Comparison of ENCODE assay signal across 8 mouse cellular contexts in the genomic region with DNA sequence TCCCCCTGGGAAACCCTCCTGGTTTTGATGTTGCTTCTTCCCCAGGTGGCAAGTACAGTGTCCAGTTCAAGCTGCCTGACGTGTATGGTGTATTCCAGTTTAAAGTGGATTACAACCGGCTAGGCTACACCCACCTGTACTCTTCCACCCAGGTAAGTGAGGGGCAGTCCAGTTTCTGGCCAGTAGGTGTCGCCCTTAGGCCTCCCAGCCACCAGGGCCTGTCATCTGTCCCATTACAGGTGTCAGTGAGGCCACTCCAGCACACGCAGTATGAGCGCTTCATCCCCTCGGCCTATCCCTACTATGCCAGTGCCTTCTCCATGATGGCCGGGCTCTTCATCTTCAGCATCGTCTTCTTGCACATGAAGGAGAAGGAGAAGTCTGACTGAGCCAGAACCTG. TPM values are rescaled to one million over a fixed set of nuclear protein-coding genes. Genes with fewer than 3 reads are reported as not detected.
DNase-seq lines count a peak whose midpoint lies in the region; ATAC-seq and TF ChIP-seq lines count a peak whose summit lies in the region.

No protein-coding gene starts in this region.

- no peak overlapping the region for H3K4me2 ChIP-seq in forebrain, embryonic 11.5 days (ENCODE audit: low read depth, low read length, severe bottlenecking)
- no peak overlapping the region for H3K4me2 ChIP-seq in heart, postnatal 0 days (ENCODE audit: low read depth, low read length)
- no peak overlapping the region for H3K4me2 ChIP-seq in midbrain, embryonic 12.5 days (replicated peaks)

- no peaks in the 10 kb centered on the region for H3K9me3 ChIP-seq in forebrain, embryonic 11.5 days (ENCODE audit: control insufficient read depth, low read length)
- no peaks in the 10 kb centered on the region for H3K9me3 ChIP-seq in forebrain, embryonic 10.5 days
- H3K9me3 ChIP-seq in heart, postnatal 0 days (replicated peaks; ENCODE audit: control insufficient read depth, low read length) = no peaks in the 10 kb centered on the region
- H3K9me3 ChIP-seq in midbrain, embryonic 12.5 days = no peaks in the 10 kb centered on the region

- no peak for TF ChIP-seq EP300 in heart, postnatal 0 days (IDR thresholded peaks at IDR 0.05; ENCODE audit: low read depth)

- WGBS in forebrain, embryonic 11.5 days = 68% methylated on average over 8 of the region's 8 CpGs
- 68% methylated on average over 8 of the region's 8 CpGs for WGBS in forebrain, embryonic 10.5 days
- WGBS in heart, postnatal 0 days = 36% methylated on average over 8 of the region's 8 CpGs
- WGBS in midbrain, embryonic 12.5 days = 71% methylated on average over 8 of the region's 8 CpGs

- H3K4me1 ChIP-seq in forebrain, embryonic 11.5 days (replicated peaks; ENCODE audit: control insufficient read depth, insufficient read depth, low read length) = no peaks in the 10 kb centered on the region
- 0 out of 2 replicates have a peak, but pooled peaks cover under 1% of the 10 kb centered on the region for H3K4me1 ChIP-seq in forebrain, embryonic 10.5 days
- no peaks in the 10 kb centered on the region for H3K4me1 ChIP-seq in heart, postnatal 0 days (ENCODE audit: control insufficient read depth, insufficient read depth)
- 0 out of 2 replicates have a peak, but pooled peaks cover 1% of the 10 kb centered on the region for H3K4me1 ChIP-seq in midbrain, embryonic 12.5 days

- H3K36me3 ChIP-seq in forebrain, embryonic 11.5 days (ENCODE audit: control insufficient read depth, insufficient read depth, low read length) = peaks cover 5% of the 10 kb centered on the region; the same call in 1 of the 2 replicates
- H3K36me3 ChIP-seq in forebrain, embryonic 10.5 days (replicated peaks) = peaks cover 100% of the 10 kb centered on the region
- peaks cover 85% of the 10 kb centered on the region for H3K36me3 ChIP-seq in heart, postnatal 0 days (replicated peaks; ENCODE audit: control insufficient read depth, insufficient read depth, low read length)
- H3K36me3 ChIP-seq in midbrain, embryonic 12.5 days = peaks cover 96% of the 10 kb centered on the region

- H3K27me3 ChIP-seq in forebrain, embryonic 11.5 days (ENCODE audit: control insufficient read depth, insufficient read depth, low read length) = no peaks in the 10 kb centered on the region
- no peaks in the 10 kb centered on the region for H3K27me3 ChIP-seq in forebrain, embryonic 10.5 days (ENCODE audit: poor library complexity, severe bottlenecking)
- H3K27me3 ChIP-seq in heart, postnatal 0 days (ENCODE audit: control insufficient read depth, insufficient read depth, low read length) = no peaks in the 10 kb centered on the region
- H3K27me3 ChIP-seq in midbrain, embryonic 12.5 days = no peaks in the 10 kb centered on the region

- H3K4me3 ChIP-seq in forebrain, embryonic 11.5 days (ENCODE audit: low read depth, low read length) = no peak overlapping the region
- H3K4me3 ChIP-seq in forebrain, embryonic 10.5 days = no peak overlapping the region
- H3K4me3 ChIP-seq in heart, postnatal 0 days (ENCODE audit: low read depth, low read length) = no peak overlapping the region
- no peak overlapping the region for H3K4me3 ChIP-seq in midbrain, embryonic 12.5 days

- no peak overlapping the region for H3K9ac ChIP-seq in forebrain, embryonic 11.5 days (ENCODE audit: low read length)
- no peak overlapping the region for H3K9ac ChIP-seq in heart, postnatal 0 days (replicated peaks; ENCODE audit: low read depth, low read length)
- no peak overlapping the region for H3K9ac ChIP-seq in midbrain, embryonic 12.5 days (replicated peaks)

- H3K27ac ChIP-seq in forebrain, embryonic 11.5 days (ENCODE audit: low read depth, low read length) = no peak overlapping the region
- no peak overlapping the region for H3K27ac ChIP-seq in forebrain, embryonic 10.5 days
- H3K27ac ChIP-seq in heart, postnatal 0 days (ENCODE audit: low read depth) = no peak overlapping the region
- H3K27ac ChIP-seq in midbrain, embryonic 12.5 days (replicated peaks) = no peak overlapping the region

- peak; percentile 76 for TF ChIP-seq CTCF in heart, postnatal 0 days (IDR thresholded peaks at IDR 0.05; ENCODE audit: low read depth)

- peak; percentile 73 for DNase-seq in forebrain, embryonic 11.5 days (ENCODE audit: low spot score)
- DNase-seq in forebrain, embryonic 10.5 days (ENCODE audit: extremely low spot score, low spot score) = no peak
- DNase-seq in cerebellum, adult 9-11 months = peak; percentile 62
- DNase-seq in heart, postnatal 0 days (ENCODE audit: low spot score) = no peak
- peak; percentile 76 to 82 for DNase-seq in kidney, postnatal 4 days
- DNase-seq in frontal cortex, postnatal 10 days (ENCODE audit: low spot score in 2 of 2) = no peak

- ATAC-seq in forebrain, embryonic 11.5 days (replicated peaks; ENCODE audit: low FRiP score) = 0 out of 2 replicates have a peak, but pooled peaks have one; percentile 18
- ATAC-seq in CD4-positive, CD25-positive, alpha-beta regulatory T cell, adult 4 months = peak; percentile 72
- peak; percentile 61; the same call in 1 of the 2 replicates for ATAC-seq in heart, postnatal 0 days (ENCODE audit: insufficient read depth, low read depth)
- ATAC-seq in midbrain, embryonic 12.5 days (ENCODE audit: low FRiP score, low read depth) = 0 out of 2 replicates have a peak, but pooled peaks have one; percentile 12

RNA-seq across cellular contexts. Expression of a gene that starts 7.1 kb away (rescaled TPM):
- 200 and 227 TPM in 2 replicates for polyA plus RNA-seq in forebrain, embryonic 11.5 days (2014; fragmentation: Nextera tagmentation; extraction: Ambion mirVana)
- 279 and 281 TPM in 2 replicates for polyA plus RNA-seq in forebrain, embryonic 10.5 days (2016; fragmentation: Nextera tagmentation; extraction: Ambion mirVana)
- polyA plus RNA-seq in CD4-positive, CD25-positive, alpha-beta regulatory T cell, adult 4 months (2017; shearing (Covaris generic)) = 100 to 1,000 TPM in 1 of 2 experiments, 10 to 100 TPM in 1; 92.3 to 122 TPM
- total RNA-seq in heart, postnatal 0 days (2014; rRNA removed; ENCODE audit: low replicate concordance) = 163 and 216 TPM in 2 replicates
- 146 and 150 TPM in 2 replicates for polyA plus RNA-seq in heart, postnatal 0 days (2015; fragmentation: Nextera tagmentation; extraction: Ambion mirVana)
- 210 and 216 TPM in 2 replicates for polyA plus RNA-seq in midbrain, embryonic 12.5 days (2016; fragmentation: Nextera tagmentation; extraction: Ambion mirVana)

RNA-seq across cellular contexts. Expression of a gene that starts 14.5 kb away (rescaled TPM):
- 19.4 and 21.5 TPM in 2 replicates for polyA plus RNA-seq in forebrain, embryonic 11.5 days (2014; fragmentation: Nextera tagmentation; extraction: Ambion mirVana)
- 24.6 and 26.7 TPM in 2 replicates for polyA plus RNA-seq in forebrain, embryonic 10.5 days (2016; fragmentation: Nextera tagmentation; extraction: Ambion mirVana)
- polyA plus RNA-seq in CD4-positive, CD25-positive, alpha-beta regulatory T cell, adult 4 months (2017; shearing (Covaris generic)) = 10 to 100 TPM; 12.9 to 22.6 TPM
- total RNA-seq in heart, postnatal 0 days (2014; rRNA removed; ENCODE audit: low replicate concordance) = 302 and 330 TPM in 2 replicates
- polyA plus RNA-seq in heart, postnatal 0 days (2015; fragmentation: Nextera tagmentation; extraction: Ambion mirVana) = 152 and 159 TPM in 2 replicates
- polyA plus RNA-seq in midbrain, embryonic 12.5 days (2016; fragmentation: Nextera tagmentation; extraction: Ambion mirVana) = 69.1 and 71.8 TPM in 2 replicates

RNA-seq across cellular contexts. Expression of a gene that starts 56.2 kb away (rescaled TPM):
- polyA plus RNA-seq in forebrain, embryonic 11.5 days (2014; fragmentation: Nextera tagmentation; extraction: Ambion mirVana) = 1.9 and 2.2 TPM in 2 replicates
- polyA plus RNA-seq in forebrain, embryonic 10.5 days (2016; fragmentation: Nextera tagmentation; extraction: Ambion mirVana) = 2.1 and 2.5 TPM in 2 replicates
- not detected for polyA plus RNA-seq in CD4-positive, CD25-positive, alpha-beta regulatory T cell, adult 4 months (2017; shearing (Covaris generic))
- 2.7 and 7.4 TPM in 2 replicates for total RNA-seq in heart, postnatal 0 days (2014; rRNA removed; ENCODE audit: low replicate concordance)
- 7.0 and 7.6 TPM in 2 replicates for polyA plus RNA-seq in heart, postnatal 0 days (2015; fragmentation: Nextera tagmentation; extraction: Ambion mirVana)
- 1.6 and 1.8 TPM in 2 replicates for polyA plus RNA-seq in midbrain, embryonic 12.5 days (2016; fragmentation: Nextera tagmentation; extraction: Ambion mirVana)

Comparison
In these comparisons a context has a peak if more than half of its experiments do, and no peak if none do; other contexts are left out.
1. DNase-seq: peak in forebrain, embryonic 11.5 days (single experiment), cerebellum, adult 9-11 months (single experiment) and kidney, postnatal 4 days (2 of 2); none in forebrain, embryonic 10.5 days (single experiment), heart, postnatal 0 days (single experiment) and frontal cortex, postnatal 10 days (0 of 2).
2. ATAC-seq: peak in every context shown above with its lines; median percentile 72 in CD4-positive, CD25-positive, alpha-beta regulatory T cell, adult 4 months; 61 in heart, postnatal 0 days; 18 in forebrain, embryonic 11.5 days; 12 in midbrain, embryonic 12.5 days.